Mouse (Mus musculus) fibroblast of lung, adult 2 months (primary cell): ENCODE data around the gene Psors1c2.
"Not testable (repeated sequence)": the region's sequence is repeated elsewhere in the genome, so short reads cannot be mapped to it uniquely, and the experiment has no call there.

ENCODE experiments used
- DNase-seq: peaks from one replicate; pipeline ENCODE4 v3.0.0-alpha.2; 2011; ENCODE audit warnings: low read depth

Psors1c2 gene

DNA sequence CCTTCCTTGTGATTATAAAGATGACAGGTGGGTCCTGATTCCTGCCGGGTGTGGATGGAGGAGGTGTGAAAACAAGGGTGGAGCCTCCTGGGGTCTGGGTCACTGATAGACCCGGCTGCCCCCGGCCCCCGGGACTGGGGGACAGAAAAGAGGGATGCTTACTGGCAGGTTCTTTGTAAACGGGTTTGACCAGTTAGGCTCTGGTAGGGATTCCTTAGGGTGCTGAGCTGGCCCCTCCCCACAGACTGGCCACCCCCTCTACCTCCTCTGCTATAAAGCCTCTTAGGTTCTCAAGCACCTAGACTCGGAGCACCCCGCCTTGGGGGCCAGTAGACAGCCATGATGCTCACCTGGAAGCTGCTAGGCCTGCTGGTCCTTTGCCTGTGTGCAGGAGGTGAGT is at the start of gene Psors1c2:
Psors1c2 (plus strand) TSS at position 301 of the 400 bp plus-strand sequence.
- no peak for DNase-seq

GRCm38 (mm10) chr17:35484066-35484465 is 48.9 kb upstream of the Psors1c2 start:
- peak; percentile 16 for DNase-seq

- DNase-seq = no peak
Measured at GRCm38 (mm10) chr17:35485702-35486101, 47.3 kb upstream of the Psors1c2 start.

GRCm38 (mm10) chr17:35486726-35487125 is 46.3 kb upstream of the Psors1c2 start:
- no peak for DNase-seq

GRCm38 (mm10) chr17:35488041-35488440 is 45.0 kb upstream of the Psors1c2 start:
- no peak for DNase-seq

DNA sequence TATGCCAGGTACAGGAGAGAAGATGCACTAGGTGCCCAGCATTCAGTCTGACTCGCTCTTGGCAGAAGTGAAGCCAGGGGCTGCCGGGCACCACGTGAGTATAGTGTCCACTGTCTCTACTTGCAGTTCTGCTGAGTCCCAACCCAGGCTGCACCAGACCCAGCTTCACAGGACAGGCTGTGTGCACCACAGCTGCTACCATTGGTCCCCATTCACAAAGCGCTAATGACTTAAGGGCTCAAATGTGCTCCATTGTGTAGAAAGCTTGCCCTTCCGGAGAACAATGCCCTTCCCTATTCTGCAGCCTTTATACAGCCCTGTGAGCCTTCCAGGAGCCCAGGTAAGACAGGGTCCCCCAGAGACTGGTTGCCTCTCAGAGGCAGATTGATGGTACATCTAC is 42.7 kb upstream of the Psors1c2 start:
- DNase-seq = no peak

DNA sequence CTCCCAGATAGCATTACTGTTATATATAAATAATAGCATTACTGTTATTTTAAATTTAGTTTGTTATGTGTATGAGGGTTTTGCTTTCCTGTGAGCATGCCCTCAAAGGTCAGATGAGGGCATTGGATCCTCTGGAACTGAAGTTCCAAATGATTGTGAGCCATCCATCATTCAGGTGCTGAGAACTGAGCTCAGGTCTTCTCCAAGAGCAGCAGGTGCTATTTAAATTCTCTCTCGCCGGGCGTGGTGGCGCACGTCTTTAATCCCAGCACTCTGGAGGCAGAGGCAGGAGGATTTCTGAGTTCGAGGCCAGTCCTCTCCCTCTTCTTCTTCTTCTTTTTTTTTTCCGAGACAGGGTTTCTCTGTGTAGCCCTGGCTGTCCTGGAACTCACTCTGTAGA is 35.9 kb upstream of the Psors1c2 start:
- no peak for DNase-seq

DNA sequence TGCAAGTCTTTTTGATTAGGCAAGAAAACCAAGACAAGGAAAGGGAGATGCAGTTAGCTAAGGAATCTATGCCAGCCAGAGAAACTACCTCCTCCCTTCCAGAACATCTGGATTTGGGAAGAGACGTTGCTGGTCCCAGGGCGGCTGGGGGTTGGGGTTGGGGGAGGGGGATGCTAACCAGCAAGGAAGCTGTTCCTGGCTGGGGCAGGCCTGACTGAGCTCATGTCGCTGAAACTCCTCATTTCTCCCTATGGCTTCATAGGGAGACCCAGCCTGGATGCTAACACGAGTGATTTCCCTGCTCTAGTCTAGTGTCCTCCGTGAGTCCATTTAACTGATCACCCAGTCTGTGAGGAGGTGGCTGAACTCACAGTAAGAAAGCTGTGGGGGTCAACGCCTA is 30.8 kb upstream of the Psors1c2 start:
- no peak for DNase-seq

DNA sequence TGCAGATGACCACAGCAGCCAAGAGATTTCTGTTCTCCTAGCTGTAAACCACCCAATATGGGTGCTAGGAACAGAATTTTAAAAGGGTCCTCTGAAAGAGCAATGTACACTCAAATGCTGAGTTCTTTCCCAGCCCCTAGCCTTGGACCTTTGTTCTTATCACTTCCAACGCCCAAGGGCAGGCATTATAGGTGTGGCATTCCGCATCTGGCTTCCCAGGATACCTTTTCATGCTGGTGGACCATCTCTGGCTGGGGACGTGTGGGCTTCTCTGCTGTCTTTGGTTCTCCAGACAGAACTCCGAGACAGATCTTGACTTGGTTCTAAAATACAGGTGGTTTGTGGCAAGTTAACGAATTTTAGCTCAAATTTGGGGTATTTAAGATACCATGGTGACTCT is 30.2 kb upstream of the Psors1c2 start:
- no peak for DNase-seq

- DNase-seq = no peak
Measured at GRCm38 (mm10) chr17:35503849-35504248, 29.2 kb upstream of the Psors1c2 start.

DNA sequence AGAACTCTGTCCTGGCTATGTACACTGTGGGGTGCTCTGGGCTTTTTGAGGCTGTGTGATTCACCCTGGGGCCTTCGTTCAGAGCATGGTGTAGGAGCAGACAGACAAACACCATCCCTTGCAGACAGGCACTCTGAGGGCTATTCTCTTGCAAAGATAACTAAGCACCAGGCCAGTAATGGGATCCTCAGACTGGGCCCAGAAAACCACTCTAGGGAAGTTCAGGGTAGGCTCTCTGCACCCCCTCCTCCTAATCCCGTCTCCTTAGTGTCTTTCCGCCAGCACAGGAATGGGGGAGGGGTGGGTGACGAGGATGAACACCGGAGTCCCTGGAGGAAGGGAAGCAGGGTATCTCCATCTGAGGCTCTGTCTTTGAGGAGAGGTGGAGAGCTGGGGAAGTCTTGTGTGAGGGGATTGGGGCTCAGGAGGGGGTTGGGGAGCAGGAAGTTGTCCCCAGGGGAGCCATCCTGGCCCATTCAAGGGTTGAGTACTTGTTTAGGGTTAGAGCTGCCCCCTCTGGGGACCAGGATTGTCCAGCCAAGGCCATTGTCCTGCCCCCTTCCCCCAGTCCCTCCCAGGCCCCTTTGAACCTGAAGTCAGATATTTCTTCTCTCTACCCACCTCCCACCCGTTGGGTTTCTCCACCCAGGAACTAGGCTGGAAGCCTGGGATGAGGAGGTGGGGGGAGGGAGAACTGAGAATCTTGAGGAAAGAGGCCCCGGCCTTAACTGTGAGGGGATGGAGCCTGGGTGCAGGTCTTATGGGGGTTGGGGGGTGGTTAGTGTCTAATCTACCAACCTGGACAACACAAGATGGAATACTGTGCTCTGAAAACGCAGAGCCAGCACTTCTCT is 28.1 kb upstream of the Psors1c2 start:
- no peak for DNase-seq

- DNase-seq = no peak
Measured at GRCm38 (mm10) chr17:35505776-35506175, 27.2 kb upstream of the Psors1c2 start, which contains the start of gene Pou5f1. Gene Pou5f1 (plus strand): TSS chr17:35506018.

DNA sequence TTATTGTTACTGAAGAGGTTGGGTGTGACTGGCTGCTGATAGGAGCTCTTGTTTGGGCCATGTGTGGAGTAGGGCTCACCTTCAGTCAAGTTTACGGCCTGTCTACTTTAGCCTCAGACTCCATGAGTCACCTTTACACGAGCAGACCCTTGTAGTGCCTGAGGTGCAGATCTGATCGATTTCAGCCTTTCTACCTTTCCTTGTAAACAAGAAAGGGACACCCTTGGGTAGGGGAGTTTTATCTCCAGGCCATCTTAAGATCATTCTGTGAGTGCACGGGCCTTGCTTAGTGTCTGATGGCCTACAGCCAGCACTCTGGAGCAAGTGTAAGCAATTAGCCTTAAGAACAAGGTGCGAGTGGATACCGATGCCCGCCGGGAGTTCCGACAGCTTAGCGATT is 26.1 kb upstream of the Psors1c2 start:
- no peak for DNase-seq

DNA sequence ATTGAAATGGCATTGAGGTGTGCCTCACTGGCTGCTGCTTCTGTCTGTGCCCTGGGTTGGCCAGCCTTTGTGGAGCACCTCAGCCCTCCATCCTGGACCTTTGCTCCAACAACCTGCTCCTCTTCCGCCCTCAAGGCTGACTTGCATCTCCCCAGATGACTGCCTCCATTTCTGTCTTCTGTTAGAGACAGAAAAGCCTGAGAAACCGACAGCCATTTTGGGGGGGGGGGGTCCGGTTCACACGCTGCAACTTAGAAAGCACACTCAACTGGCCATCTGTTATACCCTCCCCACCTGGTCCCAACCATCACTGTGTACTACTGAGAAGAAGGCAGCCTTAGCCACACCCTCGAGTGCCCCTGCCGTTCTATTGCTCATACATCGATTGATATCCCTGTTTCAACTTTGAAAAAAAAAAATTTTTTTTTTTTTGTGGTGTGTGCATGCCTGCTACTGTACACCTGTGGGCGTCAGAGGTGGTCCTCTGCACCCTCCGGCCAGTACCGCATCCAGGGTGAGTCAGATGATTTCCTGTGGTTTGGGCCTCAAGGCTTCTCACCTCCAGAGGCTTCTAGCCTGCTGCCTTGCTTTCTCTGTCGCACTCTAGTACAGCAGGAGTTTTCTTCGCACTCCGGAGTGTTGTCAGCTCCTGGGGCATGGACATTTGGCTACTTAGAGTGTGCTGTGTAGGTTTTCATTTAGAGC is 25.3 kb upstream of the Psors1c2 start:
- DNase-seq = no peak

- not testable (repeated sequence) for DNase-seq
Measured at GRCm38 (mm10) chr17:35508279-35508678, 24.7 kb upstream of the Psors1c2 start.

- no peak for DNase-seq
Measured at GRCm38 (mm10) chr17:35509284-35509683, 23.7 kb upstream of the Psors1c2 start.

- DNase-seq = no peak
Measured at GRCm38 (mm10) chr17:35512916-35513626, 19.9 kb upstream of the Psors1c2 start.

DNA sequence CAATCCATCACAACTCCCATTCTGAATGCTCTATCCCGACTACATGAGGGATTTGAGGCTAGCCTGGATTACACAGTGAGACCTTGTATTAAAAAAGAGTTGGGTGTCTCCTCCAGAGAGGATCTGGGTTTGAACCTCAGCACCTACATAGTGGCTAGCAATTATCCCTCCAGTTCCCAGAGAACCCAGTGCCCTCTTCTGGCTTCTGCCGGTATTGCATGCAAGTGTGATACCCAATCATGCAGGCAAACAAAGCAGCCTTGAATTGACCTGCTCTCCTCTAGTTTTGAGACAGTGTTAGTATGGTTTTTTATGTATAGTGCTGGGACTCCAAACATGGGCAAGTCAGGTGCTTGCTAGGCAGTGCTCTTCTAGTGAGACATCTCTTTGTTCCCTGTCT is 19.1 kb upstream of the Psors1c2 start:
- DNase-seq = no peak

GRCm38 (mm10) chr17:35514756-35515155 is 18.2 kb upstream of the Psors1c2 start:
- DNase-seq = no peak

DNA sequence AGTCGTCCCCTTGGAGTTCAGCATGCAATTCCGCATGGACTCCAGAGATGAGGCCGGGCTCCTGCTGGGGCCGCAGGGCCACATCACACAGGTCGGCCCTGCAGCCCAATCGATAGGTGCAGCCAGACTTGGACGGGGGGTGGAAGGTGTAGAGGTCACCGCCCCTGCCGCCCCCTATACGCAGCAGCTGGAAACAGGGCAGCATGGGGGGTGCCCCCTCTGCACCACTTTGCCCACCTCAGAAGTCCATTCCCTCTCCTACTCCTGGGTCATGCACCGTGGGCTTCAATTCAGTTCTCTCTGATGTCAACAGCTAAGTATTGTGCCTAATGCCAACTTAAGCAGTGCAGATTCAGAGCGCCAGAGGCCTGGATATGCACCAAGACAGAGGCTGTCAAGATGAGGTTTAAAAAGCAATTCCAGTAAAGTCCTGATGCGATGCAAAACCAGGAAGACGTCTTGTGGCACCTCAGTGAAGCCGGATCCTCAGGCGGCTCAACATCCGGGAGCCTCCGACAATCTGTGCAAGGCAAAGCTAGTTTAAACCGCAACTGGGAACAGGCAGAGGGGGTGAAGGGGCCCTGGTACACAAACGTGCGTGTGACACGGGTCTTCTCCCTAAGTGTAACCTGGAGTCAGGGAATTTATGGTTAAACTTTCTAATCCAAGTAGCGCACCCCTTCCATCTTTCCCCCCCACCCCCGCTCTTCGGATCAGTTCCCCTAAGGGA is 16.9 kb upstream of the Psors1c2 start:
- DNase-seq = no peak

DNA sequence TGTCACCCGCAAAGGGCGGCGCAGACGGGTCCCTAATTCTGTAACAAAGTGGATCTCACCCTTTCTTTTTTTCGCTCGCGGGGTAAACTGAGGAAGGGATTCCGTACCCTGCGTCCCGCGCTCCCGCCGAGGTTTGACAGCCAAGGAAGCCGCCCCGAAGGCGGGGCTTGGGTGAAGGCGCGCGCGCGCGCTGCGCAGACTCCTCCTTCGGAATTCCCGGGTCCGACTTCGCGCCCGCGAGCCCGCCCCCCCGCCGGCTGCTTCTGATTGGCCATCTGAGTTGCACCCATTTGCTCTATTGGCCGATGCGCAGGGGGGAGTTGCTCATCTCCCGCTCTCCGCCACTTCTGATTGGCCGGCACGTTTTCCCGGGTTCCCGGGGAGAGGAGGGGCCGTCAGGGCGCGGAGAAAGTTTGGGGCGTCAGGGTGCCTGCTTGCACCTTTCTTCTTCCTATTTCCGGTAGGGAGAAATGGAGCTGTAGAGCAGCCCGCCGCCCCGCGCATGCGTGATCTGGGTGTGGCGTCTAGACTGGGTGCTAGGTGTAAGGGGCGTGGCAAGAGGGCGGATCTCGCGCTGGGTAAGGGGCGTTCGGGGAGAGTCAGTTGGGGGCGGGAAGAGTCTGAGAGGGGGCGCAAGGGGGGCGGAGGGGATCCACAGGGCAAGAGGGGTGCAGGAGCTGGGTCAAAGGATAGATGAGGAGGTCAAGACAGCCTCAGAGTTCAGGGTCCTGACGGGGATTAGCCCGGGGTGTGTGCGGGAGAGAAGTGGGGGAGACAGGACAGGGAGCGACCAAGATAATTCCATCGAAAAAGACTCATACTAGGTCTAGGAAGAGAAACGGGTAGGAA is 16.1 kb upstream of the Psors1c2 start, which contains the start of the genes Tcf19 and Cchcr1:
Tcf19 (minus strand) TSS at position 173 of the 849 bp plus-strand sequence.
Cchcr1 (plus strand) TSS at position 449 of the 849 bp plus-strand sequence.
- DNase-seq = peak; percentile 90
